Mouse (Mus musculus): ENCODE results near the gene Paqr9. TPM values are rescaled to one million over a fixed set of nuclear protein-coding genes. Genes with fewer than 3 reads are reported as not detected.
"Not testable (repeated sequence)": the region's sequence is repeated elsewhere in the genome, so short reads cannot be mapped to it uniquely, and the experiment has no call there.

Gene Paqr9
- 10 to 100 TPM; 47.4 to 47.5 TPM for total RNA-seq (2021)

DNA sequence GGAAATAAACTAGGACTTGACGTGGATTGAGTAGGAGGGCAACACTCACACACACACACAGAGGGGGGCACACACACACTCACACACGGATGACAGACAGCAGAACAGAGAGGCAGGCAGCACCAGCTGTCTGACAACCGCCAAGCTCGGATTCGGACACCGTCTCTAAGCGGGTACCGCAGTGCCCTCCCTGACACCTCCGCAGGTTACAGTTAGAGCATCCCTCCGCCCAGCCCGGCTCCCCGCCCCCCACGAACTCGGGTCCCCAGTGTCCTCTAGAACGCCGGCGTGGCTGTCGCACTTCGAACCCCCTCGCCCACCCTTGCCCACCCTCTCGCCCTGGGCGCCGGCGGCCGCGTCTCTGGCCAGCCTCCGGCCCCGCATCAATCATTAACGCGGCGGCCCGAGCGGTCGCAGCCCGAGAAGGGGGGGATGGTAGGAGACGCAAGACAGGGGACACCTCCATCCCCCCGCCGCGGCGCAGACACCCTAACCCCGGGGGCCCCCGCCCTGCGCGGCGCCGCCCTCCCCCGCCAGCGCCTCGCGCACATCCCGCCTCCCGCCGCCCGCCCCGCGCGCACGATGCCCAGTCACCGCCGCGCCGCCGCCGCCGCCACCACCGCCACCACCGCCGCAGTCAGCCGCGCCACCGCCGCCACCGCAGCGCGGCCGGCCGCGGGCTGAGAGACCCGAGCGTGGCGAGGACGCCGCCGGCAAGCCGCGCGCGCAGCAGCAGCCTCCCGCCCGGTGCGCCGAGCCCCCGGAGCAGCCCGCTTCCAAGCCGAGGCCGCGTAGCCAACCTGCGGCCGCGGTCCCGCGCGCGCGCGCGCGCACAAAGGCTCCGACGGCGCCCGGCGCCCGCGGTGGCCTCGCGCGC lies at the start of gene Paqr9:
TSS of gene Paqr9 (plus strand) at position 599 of the 877 bp plus-strand sequence.
- no peak for DNase-seq
- intact Hi-C loops (cut with DNase I): no loop called here

DNA sequence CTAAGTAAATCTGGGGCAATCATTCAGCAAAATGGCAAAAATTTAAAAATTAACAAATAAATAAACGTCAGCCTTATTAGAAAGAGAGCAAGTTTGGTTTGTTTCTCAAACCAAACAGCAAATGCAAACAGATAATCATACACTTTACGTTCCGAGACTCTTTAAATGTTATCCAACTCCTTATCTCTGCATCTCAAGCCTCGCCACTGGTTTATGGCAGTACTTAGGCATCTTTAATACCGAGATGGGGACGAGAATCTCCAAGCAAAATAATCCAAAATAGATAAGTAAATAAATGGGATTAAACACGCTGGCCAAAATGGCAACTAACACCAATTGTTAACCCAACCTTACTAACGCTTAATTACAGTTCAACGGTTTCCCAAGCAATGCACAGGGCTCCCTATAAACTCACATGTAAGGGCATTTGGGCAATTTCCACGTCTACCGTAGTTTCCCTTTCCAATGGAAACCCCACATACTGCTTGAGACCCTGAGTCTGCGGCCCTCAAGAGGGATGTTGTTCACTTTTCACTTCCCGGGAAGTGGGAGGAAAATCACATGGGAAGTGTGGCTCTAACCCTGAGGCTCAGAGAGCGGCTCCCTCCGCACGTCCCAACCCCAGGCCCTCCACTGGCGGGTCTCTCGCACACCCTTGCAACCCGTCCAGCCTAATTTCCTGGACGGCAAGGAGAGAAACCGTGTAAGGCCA lies 48.6 kb upstream of the Paqr9 start:
- no peak for DNase-seq
- intact Hi-C loops (cut with DNase I): loop anchor here (1.0 to 10.0 kb wide), 2 partner anchors 346 to 444 kb away; partner anchors contain the start of genes Atr and Xrn1

DNA sequence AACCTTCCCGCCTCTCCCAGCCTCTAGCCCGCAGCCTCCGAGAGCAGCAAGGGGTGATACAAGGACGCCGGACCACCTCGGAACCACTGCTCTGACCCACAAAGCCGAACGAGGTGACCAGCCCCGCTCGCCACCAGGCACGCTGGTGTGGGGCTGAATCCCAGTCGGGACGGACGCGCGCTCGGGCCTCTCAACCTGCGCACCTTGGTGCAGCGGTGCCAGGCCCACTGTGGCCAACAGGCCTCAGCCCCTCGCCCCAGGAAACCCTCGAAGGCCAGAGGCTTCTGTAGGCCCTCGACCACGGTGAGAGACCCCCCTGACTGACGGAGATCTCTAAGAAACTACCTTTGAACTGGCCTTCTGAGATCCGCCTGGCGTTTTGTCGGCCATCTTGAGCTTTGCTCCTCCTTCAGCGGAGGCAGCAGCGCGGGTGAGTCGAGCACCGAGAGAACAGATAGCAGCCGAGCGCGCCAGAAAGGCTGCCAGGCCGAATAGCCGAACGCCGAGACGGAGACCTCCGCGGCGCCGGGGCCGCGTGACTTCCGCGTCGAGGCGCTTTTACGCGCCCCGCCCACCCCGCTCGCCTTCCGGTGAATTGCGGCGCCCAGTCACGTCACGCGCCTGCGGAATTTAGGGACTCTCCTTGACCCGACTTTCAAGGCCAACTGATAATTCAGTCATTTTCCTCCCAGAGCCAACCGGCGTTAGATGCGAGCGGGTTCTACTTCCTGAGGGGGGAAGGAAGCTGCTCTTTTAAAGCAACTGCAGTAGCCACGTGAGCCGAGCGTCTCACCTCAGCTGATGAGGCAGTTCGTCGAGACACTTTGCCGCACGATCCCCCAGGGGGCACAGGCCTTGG lies 47.8 kb upstream of the Paqr9 start, which contains the start of gene U2surp:
TSS of gene U2surp (minus strand) at position 525 of the 859 bp plus-strand sequence.
- peak; percentile 94 for DNase-seq
- intact Hi-C loops (cut with DNase I): loop anchor here (1.0 to 10.0 kb wide), 2 partner anchors 346 to 443 kb away; partner anchors contain the start of genes Atr and Xrn1

DNA sequence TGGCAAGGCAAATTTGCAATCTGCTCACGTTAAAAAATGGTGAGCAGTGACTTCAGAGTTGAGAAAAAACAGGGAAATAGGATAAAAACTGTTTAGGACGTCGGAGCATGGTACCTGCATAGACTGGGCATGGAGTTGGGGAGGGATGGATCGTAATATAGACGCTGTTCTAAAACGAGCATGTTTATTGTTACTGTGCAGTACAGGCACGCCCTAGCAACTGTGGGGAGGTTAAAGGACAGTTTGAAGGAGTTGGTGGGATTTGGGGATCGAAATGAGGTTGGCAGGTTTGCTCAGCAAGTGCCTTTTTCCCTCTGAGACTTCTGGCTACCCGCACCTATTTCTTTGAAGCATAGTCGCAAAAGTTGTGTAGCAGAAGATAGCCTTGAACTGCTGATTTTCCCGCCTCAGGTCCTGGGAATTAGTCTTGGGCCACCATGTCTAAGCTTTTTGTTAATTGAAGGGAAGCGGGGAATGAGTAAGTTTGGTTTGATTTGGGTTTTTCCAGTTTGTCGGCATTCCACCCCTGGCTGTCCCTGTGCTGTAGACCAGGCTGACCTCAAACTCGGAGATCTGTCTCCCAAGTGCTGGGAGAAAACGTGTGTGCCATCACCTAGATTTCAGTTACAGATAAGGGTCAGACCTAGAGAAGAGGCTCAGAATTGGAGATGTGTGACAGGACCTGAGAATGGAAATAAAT lies 47.0 kb upstream of the Paqr9 start:
- DNase-seq: peak in 1 of 2 experiments; percentile 10
- intact Hi-C loops (cut with DNase I): loop anchor here (10.0 kb wide), 1 partner anchor 442 kb away; the partner anchor contains the start of gene Xrn1

DNA sequence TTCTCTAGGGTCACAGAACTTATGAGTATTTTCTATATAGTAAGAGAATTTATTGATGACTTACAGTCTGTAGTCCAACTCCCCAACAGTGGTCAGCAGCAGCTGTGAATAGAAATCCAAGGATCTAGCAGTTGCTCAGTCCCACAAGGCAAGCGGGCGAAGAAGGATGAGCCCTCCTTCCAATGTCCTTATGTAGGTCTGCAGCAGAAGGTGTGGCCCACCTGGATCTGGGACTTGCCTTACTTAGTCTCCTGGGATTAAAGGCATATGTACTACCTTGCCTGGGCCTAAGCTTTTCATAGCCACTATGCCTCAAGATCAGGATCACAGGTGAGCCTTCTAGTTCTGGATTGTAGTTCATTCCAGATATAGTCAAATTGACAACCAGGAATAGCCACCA lies 45.7 kb upstream of the Paqr9 start:
- intact Hi-C loops (cut with DNase I): loop anchor here (10.0 kb wide), 1 partner anchor 441 kb away; the partner anchor contains the start of gene Xrn1
- no peak for DNase-seq

DNA sequence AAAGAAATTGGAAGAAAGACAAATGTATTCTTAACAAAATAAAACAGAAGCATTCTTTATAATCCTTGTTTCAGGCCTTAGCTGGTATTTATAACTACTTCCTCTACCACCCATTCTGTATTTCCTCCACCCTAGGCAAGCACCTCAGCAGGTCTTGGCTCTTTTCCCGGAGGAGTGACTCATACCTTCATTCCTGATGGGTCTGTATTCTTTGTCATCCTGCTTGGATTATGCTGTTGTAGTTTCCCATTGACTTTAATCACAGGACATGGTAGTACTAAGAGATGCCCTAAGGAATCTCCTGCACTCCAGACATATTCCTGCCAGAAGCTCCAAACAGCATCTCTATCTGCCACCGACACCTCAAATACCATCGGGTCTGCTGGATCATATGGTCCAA lies 45.1 kb upstream of the Paqr9 start:
- intact Hi-C loops (cut with DNase I): loop anchor here (10.0 kb wide), 1 partner anchor 440 kb away; the partner anchor contains the start of gene Xrn1
- DNase-seq: not testable (repeated sequence)

DNA sequence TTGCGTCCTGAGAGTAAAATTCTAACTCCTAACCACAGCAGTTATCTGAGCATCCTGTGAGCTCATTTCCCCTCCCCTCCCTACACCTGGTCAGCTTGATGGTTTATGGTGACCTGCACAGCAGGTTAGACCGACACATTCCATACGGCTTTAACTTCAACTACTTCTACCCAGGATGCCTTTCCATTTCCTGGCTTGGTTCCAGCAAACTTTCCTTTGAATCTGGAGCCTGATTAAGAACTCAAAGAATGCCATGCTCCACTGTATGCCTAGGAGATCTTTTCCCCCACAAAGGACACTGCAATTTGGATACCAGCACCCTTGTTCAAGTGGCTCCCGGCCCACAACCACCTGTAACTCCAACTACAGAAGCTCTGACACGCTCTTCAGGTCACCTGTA lies 38.9 kb upstream of the Paqr9 start:
- intact Hi-C loops (cut with DNase I): no loop called here
- DNase-seq: no peak

DNA sequence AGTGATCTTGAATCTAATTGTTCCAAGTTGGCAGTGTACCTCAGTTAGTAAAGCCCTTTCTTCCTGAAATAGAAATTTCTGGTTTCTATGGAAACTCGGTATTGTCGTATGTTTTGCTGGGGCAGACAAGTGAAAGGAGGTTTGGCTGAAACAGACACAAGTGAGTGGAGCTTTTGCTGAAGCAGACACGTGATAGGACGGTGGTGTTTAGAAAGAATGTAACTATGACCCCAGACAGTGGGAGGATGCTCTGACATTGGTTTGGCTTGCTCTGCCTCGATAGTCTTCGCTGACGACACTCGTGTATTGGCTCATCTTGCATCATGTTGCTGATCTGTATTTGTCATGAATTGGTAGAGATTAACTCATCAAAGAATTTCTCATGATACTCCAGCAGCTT lies 38.4 kb upstream of the Paqr9 start:
- DNase-seq: no peak
- intact Hi-C loops (cut with DNase I): no loop called here

DNA sequence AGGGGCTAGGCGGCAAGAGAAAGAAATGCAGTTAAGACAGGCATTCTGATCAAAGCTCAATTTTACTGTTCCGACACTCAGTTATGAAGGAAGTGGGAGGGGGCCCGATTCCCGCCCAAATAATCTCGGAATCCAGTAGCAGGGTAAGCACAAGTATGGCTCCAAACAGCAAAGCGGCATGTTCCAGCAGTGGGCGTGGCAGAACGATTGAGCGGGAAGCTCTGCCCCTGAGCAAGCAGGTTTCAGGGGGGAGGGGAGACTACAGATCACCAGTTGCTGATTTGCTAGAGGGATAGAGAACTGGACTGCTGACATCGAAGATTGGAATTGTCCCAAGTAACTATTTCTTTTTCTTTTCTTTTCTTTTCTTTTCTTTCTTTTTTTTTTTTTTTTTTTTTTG lies 37.9 kb upstream of the Paqr9 start:
- DNase-seq: no peak
- intact Hi-C loops (cut with DNase I): no loop called here

DNA sequence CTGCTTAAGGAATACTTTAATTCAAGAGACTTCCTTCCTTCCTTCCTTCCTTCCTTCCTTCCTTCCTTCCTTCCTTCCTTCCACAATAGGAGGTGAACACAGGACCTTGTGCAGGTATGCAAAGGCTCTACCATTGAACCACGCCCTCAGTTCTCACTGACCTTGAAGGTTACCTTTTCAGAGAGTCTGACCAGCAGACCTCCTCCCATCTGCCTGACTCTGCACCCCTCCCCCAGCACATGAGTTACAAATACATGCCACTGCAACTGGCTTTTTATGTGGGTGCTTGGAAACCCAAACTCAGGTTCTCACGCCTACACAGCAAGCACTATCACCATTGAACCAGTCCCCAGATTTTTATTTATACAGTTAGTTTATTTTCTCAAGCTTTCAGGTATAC lies 36.9 kb upstream of the Paqr9 start:
- no peak for DNase-seq
- intact Hi-C loops (cut with DNase I): no loop called here

DNA sequence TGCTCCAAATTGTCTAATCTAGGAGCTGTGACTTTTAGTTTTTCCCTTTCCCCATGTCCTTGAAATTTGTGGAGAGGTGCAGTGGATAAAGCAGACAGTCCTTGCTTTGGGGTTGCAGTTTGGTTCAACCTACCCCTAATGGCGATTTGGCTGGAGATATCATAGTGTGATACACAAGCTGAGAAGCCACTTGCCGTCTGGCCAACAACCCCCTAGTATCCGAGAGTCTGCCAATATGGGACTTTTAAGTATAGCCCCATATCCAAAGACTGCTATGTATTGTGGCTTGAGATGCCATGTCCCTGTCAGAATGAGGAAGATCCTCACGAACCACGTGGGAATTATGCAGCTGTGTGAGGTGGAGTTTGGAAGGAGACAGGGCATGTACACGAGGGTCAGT lies 34.1 kb upstream of the Paqr9 start:
- intact Hi-C loops (cut with DNase I): no loop called here
- no peak for DNase-seq

DNA sequence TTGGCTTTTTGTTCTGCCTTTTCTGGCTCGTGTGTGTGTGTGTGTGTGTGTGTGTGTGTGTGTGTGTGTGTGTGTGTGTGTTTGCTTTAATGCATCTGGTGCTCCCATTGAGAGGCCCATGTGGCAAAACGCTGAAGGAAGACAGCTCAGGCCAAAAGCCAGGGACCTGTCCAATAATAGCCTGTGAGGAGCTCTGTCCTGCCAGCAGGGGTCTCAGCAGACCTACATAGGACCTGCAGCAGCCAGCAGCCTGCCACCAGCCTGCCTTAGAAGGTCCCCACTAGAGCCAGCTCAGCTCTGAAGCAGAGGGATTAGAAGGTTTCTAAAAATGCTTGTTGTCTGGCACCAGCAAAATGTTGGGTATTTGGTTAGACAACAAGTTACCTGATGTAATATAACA lies 33.5 kb upstream of the Paqr9 start:
- intact Hi-C loops (cut with DNase I): no loop called here
- peak; percentile 25 to 26 for DNase-seq

DNA sequence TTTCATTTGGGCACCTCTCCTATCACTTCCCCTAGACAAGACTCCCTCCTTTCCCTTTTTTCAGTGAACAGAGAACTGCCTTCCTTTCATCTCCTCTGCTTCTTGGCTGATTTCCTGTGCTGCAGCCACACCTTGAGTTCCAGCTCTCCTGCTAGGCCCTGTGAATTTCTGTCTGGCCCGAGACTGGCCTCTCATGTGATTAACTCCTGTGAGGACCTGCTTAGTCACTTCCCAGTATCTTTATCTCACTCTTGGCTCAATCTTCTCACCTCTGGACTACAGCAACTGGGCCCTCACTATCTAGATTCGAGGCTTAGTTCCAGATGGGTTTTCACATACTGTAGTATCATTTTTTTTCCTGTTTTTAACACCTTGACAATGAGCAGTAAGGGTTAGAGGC lies 31.8 kb upstream of the Paqr9 start:
- intact Hi-C loops (cut with DNase I): no loop called here
- DNase-seq: no peak

DNA sequence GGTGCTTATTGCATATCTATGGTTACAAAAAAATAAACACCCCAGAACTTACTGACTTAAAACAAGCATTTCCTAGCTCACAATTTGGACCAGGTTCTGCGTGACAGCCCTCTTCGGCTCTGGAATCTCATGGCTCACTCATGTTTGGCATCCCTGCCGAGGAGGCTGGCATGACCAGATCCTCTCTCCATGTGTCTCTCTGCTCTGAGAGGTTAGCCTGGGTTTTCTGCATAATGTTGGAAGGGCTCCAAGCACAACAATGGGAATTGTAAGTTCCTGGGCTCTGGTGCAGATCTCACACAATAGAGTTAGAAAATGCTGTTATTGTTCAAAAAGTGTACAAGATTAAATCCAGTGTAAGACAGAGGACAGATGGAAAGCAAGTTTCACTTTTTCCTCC lies 28.3 kb upstream of the Paqr9 start:
- intact Hi-C loops (cut with DNase I): loop anchor here (5.0 kb wide), 1 partner anchor 321 kb away; no protein-coding TSS in a partner anchor
- DNase-seq: no peak

DNA sequence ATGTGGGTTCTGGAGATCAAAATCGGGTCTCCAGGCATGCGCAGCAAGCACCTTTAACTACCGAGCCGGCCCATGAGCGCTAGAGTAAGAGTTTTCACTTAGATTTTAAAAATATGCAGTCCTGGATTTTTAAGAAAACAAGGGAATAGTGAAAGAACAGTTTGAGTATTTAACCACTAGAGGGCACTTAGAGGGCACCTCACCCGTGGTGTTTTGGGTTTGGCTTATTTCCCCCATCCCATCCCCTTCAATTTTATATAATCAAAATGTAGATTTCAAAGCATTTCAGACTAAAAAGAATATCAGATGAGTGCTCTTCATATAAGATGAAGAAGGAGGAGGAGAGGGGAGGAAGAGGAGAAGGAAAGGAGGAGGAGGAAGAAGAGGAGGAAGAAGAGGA lies 25.6 kb upstream of the Paqr9 start:
- DNase-seq: no peak
- intact Hi-C loops (cut with DNase I): loop anchor here (5.0 kb wide), 1 partner anchor 318 kb away; no protein-coding TSS in a partner anchor

DNA sequence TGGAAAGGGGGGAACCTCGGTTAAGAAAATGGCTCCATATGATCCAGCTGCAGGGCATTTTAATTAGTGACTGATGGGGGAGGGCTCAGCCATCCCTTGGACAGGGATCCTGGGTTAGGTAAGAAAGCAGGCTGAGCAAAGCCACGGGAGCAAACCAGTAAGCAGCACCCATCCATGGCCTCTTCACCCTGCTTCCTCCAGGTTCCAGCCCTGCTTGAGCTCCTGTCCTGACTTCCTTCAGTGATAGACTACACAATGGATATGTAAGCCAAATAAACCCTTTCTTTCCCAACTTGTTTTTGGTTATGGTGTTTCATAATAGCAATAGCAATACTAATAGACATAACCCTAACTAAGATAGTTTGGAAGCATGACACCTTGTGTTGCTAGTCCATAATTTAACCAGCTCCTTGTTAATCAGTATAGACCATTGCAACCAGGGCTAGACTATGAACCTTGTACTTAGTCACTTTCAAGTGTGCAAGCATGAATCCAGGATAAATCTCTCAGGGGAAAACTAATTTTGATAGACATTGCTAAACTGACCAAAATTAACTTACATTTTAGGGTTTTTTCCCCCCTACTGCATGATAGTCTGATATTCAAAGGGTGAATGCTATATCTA lies 20.2 kb upstream of the Paqr9 start:
- intact Hi-C loops (cut with DNase I): no loop called here
- no peak for DNase-seq

DNA sequence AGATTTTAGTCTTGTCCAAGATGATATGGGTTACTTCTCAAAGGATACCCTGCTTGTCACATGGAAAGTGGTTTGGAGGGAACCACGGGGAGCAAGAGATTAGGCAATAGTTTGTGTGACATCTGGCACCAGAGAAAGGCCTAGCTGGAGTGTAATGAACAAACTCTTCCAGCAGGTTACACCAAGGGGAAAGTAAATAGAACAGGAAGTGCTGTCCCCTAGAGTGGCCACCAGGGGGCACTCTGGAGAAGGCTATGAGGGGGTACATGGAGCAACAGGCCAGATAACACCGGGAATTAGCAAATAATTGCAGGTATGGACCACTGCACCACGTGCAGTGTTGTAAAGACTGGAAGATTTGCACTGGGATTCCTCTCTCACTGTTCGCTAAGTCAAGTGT lies 19.0 kb upstream of the Paqr9 start:
- DNase-seq: peak in 1 of 2 experiments; percentile 51
- intact Hi-C loops (cut with DNase I): loop anchor here (1.0 to 5.0 kb wide), 2 partner anchors 47 to 148 kb away; no protein-coding TSS in a partner anchor

DNA sequence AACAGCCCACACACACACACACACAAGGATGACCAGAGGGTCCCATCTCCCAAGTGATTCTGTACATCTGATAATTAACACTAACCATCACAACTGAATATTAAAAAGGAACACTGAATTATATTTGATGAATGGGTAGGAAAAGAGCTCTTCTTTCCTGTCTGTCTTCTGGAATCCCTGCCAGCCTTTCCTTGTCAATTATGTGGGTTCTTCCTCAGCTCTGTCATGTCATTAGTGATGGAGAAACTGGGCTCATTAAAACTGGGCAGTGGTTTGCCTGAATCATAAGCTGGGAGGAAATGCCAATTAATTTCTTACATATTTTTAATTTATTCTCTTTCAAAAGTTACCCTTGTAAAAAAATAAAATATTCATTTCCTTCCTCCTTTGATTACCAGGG lies 18.2 kb upstream of the Paqr9 start:
- intact Hi-C loops (cut with DNase I): loop anchor here (5.0 kb wide), 1 partner anchor 46 kb away; no protein-coding TSS in a partner anchor
- DNase-seq: no peak

Data from heart, postnatal 36 days (tissue).